Mouse (Mus musculus) layer of hippocampus, adult 9-10 months (tissue): ENCODE results near the gene Ints3.

Experiments
- DNase-seq: peaks from one replicate; pipeline ENCODE4 v3.0.0; 2022; ENCODE audit warnings: low spot score

Gene Ints3

GRCm38 (mm10) chr3:90445417-90446200 is 12.2 kb upstream of the Ints3 start:
- no peak for DNase-seq

GRCm38 (mm10) chr3:90443977-90444376 is 10.6 kb upstream of the Ints3 start:
- no peak for DNase-seq

GRCm38 (mm10) chr3:90440756-90441155 is 7.3 kb upstream of the Ints3 start:
- DNase-seq: no peak

GRCm38 (mm10) chr3:90437131-90437530 is 3.7 kb upstream of the Ints3 start:
- DNase-seq: no peak

- DNase-seq: no peak
These were observed 780 bp upstream of the Ints3 start for GRCm38 (mm10) chr3:90434073-90434730.

GRCm38 (mm10) chr3:90432811-90433219 is 607 bp downstream of the Ints3 start:
- DNase-seq: no peak

- DNase-seq: no peak
These were observed 1.1 kb downstream of the Ints3 start for GRCm38 (mm10) chr3:90432348-90432747.

GRCm38 (mm10) chr3:90429576-90429975 is 3.8 kb downstream of the Ints3 start:
- DNase-seq: no peak

- DNase-seq: no peak
These were observed 5.2 kb downstream of the Ints3 start for GRCm38 (mm10) chr3:90428186-90428585.

GRCm38 (mm10) chr3:90427574-90427973 is 5.8 kb downstream of the Ints3 start:
- no peak for DNase-seq

- no peak for DNase-seq
These were observed 7.9 kb downstream of the Ints3 start for GRCm38 (mm10) chr3:90425499-90425898.

- DNase-seq: no peak
These were observed 9.9 kb downstream of the Ints3 start for GRCm38 (mm10) chr3:90423549-90423948.

- no peak for DNase-seq
These were observed 12.7 kb downstream of the Ints3 start for GRCm38 (mm10) chr3:90420696-90421095.

GRCm38 (mm10) chr3:90413011-90413396 is 20.4 kb downstream of the Ints3 start:
- DNase-seq: no peak

- DNase-seq: no peak
These were observed 21.0 kb downstream of the Ints3 start for GRCm38 (mm10) chr3:90412312-90413010.

GRCm38 (mm10) chr3:90408721-90409120 is 24.7 kb downstream of the Ints3 start:
- DNase-seq: no peak

GRCm38 (mm10) chr3:90406414-90406813 is 27.0 kb downstream of the Ints3 start:
- DNase-seq: no peak

GRCm38 (mm10) chr3:90404609-90405008 is 28.8 kb downstream of the Ints3 start:
- DNase-seq: no peak

- no peak for DNase-seq
These were observed 29.3 kb downstream of the Ints3 start for GRCm38 (mm10) chr3:90404121-90404520.

- DNase-seq: no peak
These were observed 32.4 kb downstream of the Ints3 start for GRCm38 (mm10) chr3:90400993-90401392.

- no peak for DNase-seq
These were observed 37.8 kb downstream of the Ints3 start for GRCm38 (mm10) chr3:90395629-90396028.

GRCm38 (mm10) chr3:90392661-90393060 is 40.8 kb downstream of the Ints3 start:
- no peak for DNase-seq

GRCm38 (mm10) chr3:90391941-90392340 is 41.5 kb downstream of the Ints3 start:
- DNase-seq: no peak
